Mouse (Mus musculus) yolk sac, embryonic 10.5 days (tissue): Measurements from ENCODE around the gene Reg3a.
"Not testable (repeated sequence)": the region's sequence is repeated elsewhere in the genome, so short reads cannot be mapped to it uniquely, and the experiment has no call there.

Experiments
- DNase-seq: peaks from one replicate; pipeline ENCODE4 v3.0.0-alpha.2; 2017; ENCODE audit warnings: low spot score

The Reg3a gene

DNA sequence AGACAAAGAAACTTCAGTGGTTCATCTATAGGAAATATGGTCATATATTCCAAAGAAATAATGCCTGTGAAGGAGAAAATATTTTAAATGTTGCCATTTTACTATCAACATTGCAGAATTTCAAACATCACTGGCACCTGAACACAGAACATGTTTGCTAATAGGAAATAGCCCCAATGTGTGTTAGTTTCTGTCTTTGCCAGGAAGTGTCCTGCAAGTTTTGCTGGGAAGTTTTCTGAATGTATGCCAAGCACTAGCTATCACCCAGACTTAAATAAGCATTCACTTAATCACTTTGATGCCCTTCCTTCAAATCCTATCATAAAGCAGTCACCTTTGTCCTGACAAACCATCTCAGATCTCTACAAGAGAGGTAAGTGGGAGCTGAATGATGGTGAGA lies at the start of gene Reg3a:
Reg3a (plus strand) TSS at position 301 of the 400 bp plus-strand sequence.
- DNase-seq, result no peak

DNA sequence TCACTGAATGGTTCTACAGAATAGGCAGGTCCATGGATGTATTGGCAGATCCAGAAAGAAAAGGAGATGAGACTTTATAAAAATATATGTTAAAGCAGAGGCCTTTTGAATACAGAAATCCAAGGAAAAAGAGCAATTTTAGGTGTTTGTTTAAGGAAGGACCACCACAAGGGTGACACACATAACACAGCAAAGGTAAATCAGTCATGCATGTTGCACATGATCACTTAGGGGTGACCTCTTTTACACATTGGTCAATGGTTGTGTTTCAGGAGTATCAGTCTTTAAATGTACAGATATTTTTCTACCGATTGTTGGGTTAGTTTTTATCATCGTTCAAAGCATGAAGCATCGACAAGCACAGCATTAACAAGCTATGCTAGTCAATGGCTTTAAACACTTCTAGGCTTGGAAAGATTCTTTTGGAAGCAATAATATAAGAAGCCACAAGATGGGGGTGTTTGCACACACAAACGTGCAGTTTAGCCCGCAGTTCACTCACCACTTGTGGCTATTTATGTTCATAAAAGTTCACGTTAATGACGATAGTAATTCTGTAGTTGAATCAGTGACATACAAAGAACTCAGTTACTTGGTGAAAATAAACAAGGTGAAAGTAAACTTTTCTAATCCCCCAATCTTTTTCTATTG lies 48.5 kb upstream of the Reg3a start:
- no peak for DNase-seq

- no peak for DNase-seq
Measured at GRCm38 (mm10) chr6:78340296-78340695, 40.2 kb upstream of the Reg3a start.

DNA sequence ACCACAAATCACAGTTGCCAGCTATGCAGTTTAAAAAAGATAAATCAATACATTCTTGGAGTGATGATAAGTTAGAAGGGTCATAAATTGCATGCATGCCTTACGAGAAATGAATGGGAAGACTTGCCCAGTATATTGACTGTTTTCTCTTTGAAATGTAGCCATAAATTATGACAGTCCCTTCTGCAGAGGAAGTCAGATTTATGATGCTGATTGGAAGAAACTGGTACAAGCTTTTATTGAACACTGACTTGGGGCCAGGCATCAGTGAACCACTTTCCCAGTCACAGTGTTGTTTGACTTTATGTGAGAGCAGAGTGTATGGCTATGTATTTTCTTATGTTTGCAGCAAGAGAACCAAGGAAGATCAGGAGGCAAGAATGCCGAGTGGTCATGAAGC lies 38.8 kb upstream of the Reg3a start:
- no peak for DNase-seq

- DNase-seq, result no peak
Measured at GRCm38 (mm10) chr6:78361971-78362563, 18.4 kb upstream of the Reg3a start.

GRCm38 (mm10) chr6:78370357-78370756 lies 10.2 kb upstream of the Reg3a start, which contains the start of gene Reg3b:
Gene Reg3b (plus strand): TSS chr6:78370657.
- DNase-seq, result no peak

GRCm38 (mm10) chr6:78378765-78379164 lies 1.7 kb upstream of the Reg3a start, which contains the start of gene Reg3d:
Gene Reg3d (minus strand): TSS chr6:78378865.
- no peak for DNase-seq

DNA sequence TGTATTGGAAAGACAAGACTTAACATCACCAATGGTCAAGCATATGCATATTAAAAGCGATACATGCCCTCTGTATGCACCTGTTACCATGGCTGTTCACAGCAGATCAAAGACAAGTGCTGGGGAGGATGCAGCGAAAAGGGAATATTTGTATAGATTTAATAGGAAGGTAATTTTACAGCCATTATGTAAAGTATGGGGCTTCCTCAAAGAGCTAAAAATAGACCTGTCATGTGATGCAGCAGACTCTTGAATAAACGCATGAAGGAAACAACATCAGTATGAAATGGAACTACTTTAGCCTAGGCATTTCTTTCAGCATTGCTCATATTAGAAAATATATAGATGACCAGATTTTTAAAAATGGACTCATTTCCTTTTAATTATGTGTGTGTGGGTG lies 5.1 kb downstream of the Reg3a start:
- DNase-seq, result no peak

DNA sequence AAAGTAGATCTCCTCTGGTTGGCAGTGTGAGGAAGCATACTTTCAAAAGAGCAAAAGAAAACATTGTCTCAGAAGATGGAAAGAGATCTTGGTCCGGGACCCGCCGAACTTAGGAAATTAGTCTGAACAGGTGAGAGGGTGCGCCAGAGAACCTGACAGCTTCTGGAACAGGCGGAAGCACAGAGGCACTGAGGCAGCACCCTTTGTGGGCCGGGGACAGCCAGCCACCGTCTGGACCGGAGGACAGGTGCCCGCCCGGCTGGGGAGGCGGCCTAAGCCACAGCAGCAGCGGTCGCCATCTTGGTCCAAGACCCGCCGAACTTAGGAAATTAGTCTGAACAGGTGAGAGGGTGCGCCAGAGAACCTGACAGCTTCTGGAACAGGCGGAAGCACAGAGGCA lies 14.8 kb downstream of the Reg3a start, which contains the start of gene Reg2:
Reg2 (plus strand) TSS at position 301 of the 400 bp plus-strand sequence.
- not testable (repeated sequence) for DNase-seq

DNA sequence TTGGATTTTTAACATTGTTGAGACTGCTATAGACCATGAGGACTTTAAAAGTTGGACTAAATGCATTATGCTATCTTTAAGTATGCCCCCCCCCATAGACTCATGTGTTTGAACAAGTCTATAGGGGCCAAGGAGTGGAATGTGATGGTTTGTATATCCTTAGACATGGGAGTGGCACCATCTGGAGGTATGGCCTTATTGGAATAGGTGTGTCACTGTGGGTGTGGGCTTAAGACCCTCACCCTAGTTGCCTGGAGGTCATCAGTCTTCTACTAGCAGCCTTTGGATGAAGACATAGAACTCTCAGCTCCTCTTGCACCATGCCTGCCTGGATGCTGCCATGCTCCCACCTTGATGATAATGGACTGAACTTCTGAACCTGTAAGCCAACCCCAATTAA lies 41.9 kb downstream of the Reg3a start, which contains the start of gene Reg1:
Reg1 (plus strand) TSS at position 301 of the 400 bp plus-strand sequence.
- DNase-seq, result not testable (repeated sequence)

GRCm38 (mm10) chr6:78425497-78425896 lies 45.0 kb downstream of the Reg3a start:
- no peak for DNase-seq
